Mouse (Mus musculus) spleen, adult 2 months (tissue): ENCODE data around the gene Gm10491.

Experiments
- CTCF ChIP-seq: fragments of 200-500 bp; IDR thresholded peaks from 2 replicates; pipeline ENCODE4 v1.5.1; 2011; ENCODE audit warnings: mild to moderate bottlenecking, inconsistent platforms; ENCODE audit not compliant: insufficient read depth, insufficient read length, insufficient replicate concordance; ENCODE audit errors: extremely low read depth
- POLR2A ChIP-seq: fragments of 200-500 bp; IDR thresholded peaks from 2 replicates; pipeline ENCODE4 v1.6.1; 2011; ENCODE audit warnings: low read depth, low read length, inconsistent platforms

DNA sequence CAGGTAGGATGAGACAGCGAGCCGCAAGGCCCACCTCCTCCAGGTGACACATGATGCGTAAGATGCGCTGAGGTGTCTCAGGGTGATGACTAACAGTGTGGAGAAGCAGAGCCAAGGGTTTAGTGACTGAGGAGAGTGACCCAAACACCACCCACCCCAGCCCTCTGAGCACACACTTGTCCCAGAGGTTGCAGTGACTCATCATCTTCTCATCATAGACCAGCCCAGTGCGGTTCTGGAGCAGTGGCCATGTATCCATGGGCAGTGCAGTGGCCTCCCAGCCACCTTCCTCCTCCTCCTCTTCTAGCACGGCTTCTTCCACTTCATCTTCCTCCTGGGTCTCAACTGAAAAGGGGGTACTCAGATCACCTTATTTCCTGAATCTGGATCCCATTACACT lies 30.0 kb upstream of the Gm10491 start:
- TF ChIP-seq CTCF (no peak), POLR2A (no peak)
